ENCODE assay signal across 8 mouse cellular contexts in genomic region chr9:22469643-22470042, GRCm38 (mm10). TPM values are rescaled to one million over a fixed set of nuclear protein-coding genes. Genes with fewer than 3 reads are reported as not detected.
A peak's percentile ranks its signal among the peaks of the same experiment; 100 is the strongest.
DNase-seq lines count a peak whose midpoint lies in the region; ATAC-seq and TF ChIP-seq lines count a peak whose summit lies in the region.

Gene Rp9, minus strand, starts transcription at chr9:22469743.

- no peaks in the 10 kb centered on the region for H3K36me3 ChIP-seq in heart, adult 2 months (ENCODE audit: control insufficient read depth, insufficient read depth, low read length)
- peaks cover 14% of the 10 kb centered on the region for H3K36me3 ChIP-seq in megakaryocyte, embryonic 14.5 days (replicated peaks; ENCODE audit: low read length)

- H3K27ac ChIP-seq in heart, adult 2 months, result peak within 1 kb of the TSS; percentile 83

- H3K4me1 ChIP-seq in heart, adult 2 months (ENCODE audit: control insufficient read depth, insufficient read depth, low read length), result peaks cover 2% of the 10 kb centered on the region
- H3K4me1 ChIP-seq in megakaryocyte, embryonic 14.5 days, result peaks cover 14% of the 10 kb centered on the region; the same call in 1 of the 2 replicates

- H3K4me3 ChIP-seq in heart, adult 2 months, result peak within 1 kb of the TSS; percentile 91
- peak within 1 kb of the TSS; percentile 99 for H3K4me3 ChIP-seq in megakaryocyte, embryonic 14.5 days (replicated peaks)

- no peaks in the 10 kb centered on the region for H3K9me3 ChIP-seq in megakaryocyte, embryonic 14.5 days

- ATAC-seq in inflammation-experienced regulatory T-cells, adult 6 months, result no peak

- TF ChIP-seq CTCF in heart, adult 2 months (IDR thresholded peaks at IDR 0.05), result no peak

- no peaks in the 10 kb centered on the region for H3K27me3 ChIP-seq in heart, adult 2 months (ENCODE audit: control insufficient read depth, insufficient read depth, low read length)
- no peaks in the 10 kb centered on the region for H3K27me3 ChIP-seq in megakaryocyte, embryonic 14.5 days (replicated peaks)

- no peak for DNase-seq in heart, adult 2 months
- DNase-seq in heart, adult 9 months (ENCODE audit: low spot score in 2 of 2), result no peak
- DNase-seq in adrenal gland, postnatal 10 days, result no peak
- no peak for DNase-seq in gastrocnemius, adult 8-10 months (ENCODE audit: low spot score in 2 of 2)
- no peak for DNase-seq in right cerebral cortex, adult 18-20 months
- DNase-seq in cerebellum, postnatal 36 days, result no peak

- WGBS in heart, adult 2 months, result 79% methylated on average over 3 of the region's 3 CpGs

- peak within 1 kb of the TSS; percentile 39; the same call in 1 of the 2 replicates for H3K9ac ChIP-seq in heart, adult 2 months (ENCODE audit: low read depth, low read length)

- TF ChIP-seq POLR2A in heart, adult 2 months (IDR thresholded peaks at IDR 0.05; ENCODE audit: insufficient read depth, low read depth, low read length), result no peak

- H3K79me2 ChIP-seq in heart, adult 2 months (replicated peaks; ENCODE audit: control insufficient read depth, insufficient read depth, low read length), result peaks cover 6% of the 10 kb centered on the region

- intact Hi-C loops in heart, adult 2 months (cut with DNase I), result no loop called here

- no peak for TF ChIP-seq EP300 in heart, adult 2 months (IDR thresholded peaks at IDR 0.05; ENCODE audit: insufficient read depth, low read depth, low read length)

RNA-seq across cellular contexts. Expression of gene Rp9, which starts in this region (rescaled TPM):
- total RNA-seq in heart, adult 2 months (2021), result 10 to 100 TPM; 42.6 to 46.1 TPM
- 35.1 and 39.5 TPM in 2 replicates for polyA plus RNA-seq in heart, adult 2 months (2012; rRNA removed)
- total RNA-seq in adrenal gland, postnatal 10 days (2021), result 10 to 100 TPM; 42.9 to 44.0 TPM
- total RNA-seq in gastrocnemius, adult 8-10 months (2022), result 10 to 100 TPM; 34.1 to 41.6 (median 37.8) TPM
- 10 to 100 TPM; 19.6 to 37.9 (median 37.9) TPM for polyA plus RNA-seq in inflammation-experienced regulatory T-cells, adult 6 months (2017; shearing (Covaris generic))
- 29.7 and 44.5 TPM in 2 replicates for polyA plus RNA-seq in megakaryocyte, embryonic 14.5 days (2012; ENCODE audit: insufficient read depth, low replicate concordance)
